Mouse (Mus musculus) C2C12 (cell line): ENCODE data around the gene Arl15. TPM values are rescaled to one million over a fixed set of nuclear protein-coding genes. Genes with fewer than 3 reads are reported as not detected.

ENCODE experiments used
- H3K27me3 ChIP-seq: one replicate; pipeline ENCODE4 v1.6.1; 2011; ENCODE audit not compliant: control insufficient read depth, insufficient read depth, insufficient read length
- H3K36me3 ChIP-seq: one replicate; pipeline ENCODE4 v1.6.1; 2011; ENCODE audit not compliant: control insufficient read depth, insufficient read depth
- H3K4me3 ChIP-seq: one replicate; pipeline ENCODE4 v1.5.1; 2011; ENCODE audit warnings: mild to moderate bottlenecking, control low read depth; ENCODE audit not compliant: poor library complexity, insufficient read depth, severe bottlenecking
- H3K79me2 ChIP-seq: one replicate; pipeline ENCODE4 v1.6.1; 2011; ENCODE audit not compliant: control insufficient read depth, insufficient read depth
- H3K79me3 ChIP-seq: one replicate; pipeline ENCODE4 v1.6.1; 2011; ENCODE audit warnings: low read depth, control low read depth
- H3ac ChIP-seq: one replicate; pipeline ENCODE3; 2011; ENCODE audit warnings: low read depth; ENCODE audit not compliant: control insufficient read depth, insufficient read length
- CEBPB ChIP-seq: IDR thresholded peaks from one replicate; pipeline ENCODE4 v1.6.1; 2011; ENCODE audit warnings: low read depth, mild to moderate bottlenecking, control low read depth, moderate library complexity
- CTCF ChIP-seq: IDR thresholded peaks from one replicate; pipeline ENCODE4 v1.5.1; 2011; ENCODE audit not compliant: control insufficient read depth, insufficient read depth, insufficient read length
- FOSL1 ChIP-seq: IDR thresholded peaks from one replicate; pipeline ENCODE4 v1.8.0; 2011; ENCODE audit warnings: mild to moderate bottlenecking, low read length; ENCODE audit not compliant: poor library complexity, insufficient read depth, severe bottlenecking
- MAX ChIP-seq: IDR thresholded peaks from one replicate; pipeline ENCODE4 v1.6.1; 2011; ENCODE audit warnings: mild to moderate bottlenecking, control low read depth
- MYOD1 ChIP-seq: IDR thresholded peaks from one replicate; pipeline ENCODE4 v1.6.1; 2011; ENCODE audit warnings: low read depth; ENCODE audit not compliant: control insufficient read depth, insufficient read length
- MYOG ChIP-seq: IDR thresholded peaks from one replicate; pipeline ENCODE4 v1.6.1; 2011; ENCODE audit not compliant: control insufficient read depth, insufficient read length; ENCODE audit errors: extremely low read depth
- USF1 ChIP-seq: IDR thresholded peaks from one replicate; pipeline ENCODE4 v1.6.1; 2011; ENCODE audit warnings: low read depth, mild to moderate bottlenecking, control low read depth, moderate library complexity
- polyA plus RNA-seq: library from polyadenylated mRNA; unstranded; fragments of >200 nt; fragmentation: generic; extraction: Trizol; gene quantifications from one replicate; pipeline ENCODE4 v1.2.1, GENCODE M21; 2012; ENCODE audit warnings: missing spikeins

Arl15 gene
- polyA plus RNA-seq, 1 experiment: 3.5 TPM

GRCm38 (mm10) chr13:113897498-113897897 is 103.2 kb downstream of the Arl15 start:
- H3K79me3 ChIP-seq: peaks cover 1% of the 10 kb centered on the region

DNA sequence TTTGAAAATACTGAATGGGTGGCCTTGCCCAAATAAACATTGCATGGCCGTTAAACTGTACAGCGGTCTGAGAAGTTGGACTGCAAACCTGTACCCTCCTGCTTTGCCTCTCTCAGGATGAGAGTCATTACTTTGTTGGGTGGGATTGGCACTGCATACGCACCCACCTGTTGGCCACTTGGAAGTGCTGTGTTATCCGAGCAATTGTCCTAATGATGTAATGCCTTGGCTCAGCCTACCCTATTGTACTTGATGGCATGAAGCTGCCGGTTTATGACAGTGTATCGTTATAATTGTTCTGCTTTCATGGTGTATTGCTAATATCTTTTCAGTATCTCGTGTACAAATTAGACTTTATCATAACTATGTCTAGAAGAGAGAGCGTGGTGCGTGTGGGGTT is 103.6 kb downstream of the Arl15 start:
- no peak overlapping the region for H3ac ChIP-seq
- no peak for TF ChIP-seq MYOG
- TF ChIP-seq MAX: no peak
- TF ChIP-seq FOSL1: no peak
- no peaks in the 10 kb centered on the region for H3K27me3 ChIP-seq
- H3K36me3 ChIP-seq: no peaks in the 10 kb centered on the region
- H3K4me3 ChIP-seq: no peak overlapping the region
- peaks cover 3% of the 10 kb centered on the region for H3K79me3 ChIP-seq
- H3K79me2 ChIP-seq: no peaks in the 10 kb centered on the region

More at GRCm38 (mm10) chr13:113897498-113897897, 103.2 kb downstream of the Arl15 start:
- no peak for TF ChIP-seq USF1
- TF ChIP-seq CTCF: no peak
- TF ChIP-seq FOSL1: no peak
- TF ChIP-seq MYOD1: no peak
- no peak for TF ChIP-seq MYOG
- no peak for TF ChIP-seq MAX
- TF ChIP-seq CEBPB: no peak
- Histone ChIP-seq H3K79me2 (no peaks in the 10 kb centered on the region), H3ac (no peak overlapping the region), H3K4me3 (no peak overlapping the region), H3K36me3 (no peaks in the 10 kb centered on the region), H3K27me3 (no peaks in the 10 kb centered on the region)

- TF ChIP-seq CEBPB (no peak), USF1 (no peak), FOSL1 (no peak), CTCF (no peak), MYOD1 (no peak), MAX (no peak), MYOG (no peak)
- H3K36me3 ChIP-seq: no peaks in the 10 kb centered on the region
- no peak overlapping the region for H3K4me3 ChIP-seq
- no peaks in the 10 kb centered on the region for H3K79me2 ChIP-seq
- H3ac ChIP-seq: no peak overlapping the region
- peaks cover 3% of the 10 kb centered on the region for H3K79me3 ChIP-seq
- H3K27me3 ChIP-seq: no peaks in the 10 kb centered on the region
These were observed 106.8 kb downstream of the Arl15 start for GRCm38 (mm10) chr13:113901001-113901545.

DNA sequence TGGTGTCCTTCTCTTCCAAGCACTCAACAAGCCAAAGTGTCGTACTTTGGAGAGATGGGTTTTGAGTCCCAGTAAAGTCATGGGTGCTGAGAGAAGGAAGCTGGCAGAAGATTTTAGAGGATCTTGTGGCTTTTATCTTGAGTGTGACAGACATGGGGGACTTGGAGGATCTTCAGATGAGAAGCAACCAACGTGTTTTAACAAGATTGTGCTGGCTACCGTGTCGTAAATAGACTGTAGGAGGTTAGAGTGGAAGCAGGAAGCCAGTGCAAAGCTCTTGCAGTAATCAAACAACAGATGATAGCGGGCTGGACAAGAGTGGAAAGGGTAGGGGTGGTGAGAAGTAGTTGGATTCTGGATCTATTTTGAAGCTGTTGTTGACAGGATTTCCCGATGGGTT is 109.0 kb downstream of the Arl15 start:
- no peak for TF ChIP-seq USF1
- H3K79me3 ChIP-seq: peaks cover 3% of the 10 kb centered on the region
- H3K27me3 ChIP-seq: no peaks in the 10 kb centered on the region

DNA sequence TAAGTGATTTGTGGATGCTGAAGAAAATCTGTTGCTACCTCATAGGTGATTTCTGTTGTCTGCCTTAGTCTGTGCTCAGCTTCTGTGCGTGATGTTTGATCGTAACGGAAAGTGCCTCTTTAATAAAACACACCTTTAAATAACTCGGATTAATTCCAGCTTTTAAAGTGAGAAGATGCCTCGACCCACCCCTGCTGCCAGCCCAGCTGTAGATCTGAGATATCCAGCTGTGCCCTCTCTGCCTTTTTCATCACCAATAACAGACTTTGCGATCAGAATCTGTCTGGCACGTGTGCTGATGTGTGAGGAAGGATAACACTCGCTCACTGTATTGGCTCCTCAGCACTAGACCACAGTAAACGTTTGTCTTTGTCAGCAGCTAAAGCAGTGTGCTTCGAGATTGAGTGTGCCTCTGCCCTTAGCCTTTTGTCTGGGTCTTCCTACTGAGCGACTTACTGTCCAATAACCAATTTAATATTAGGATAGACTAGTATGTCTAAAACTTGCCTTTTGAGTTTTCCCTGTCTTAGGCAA is 117.7 kb downstream of the Arl15 start:
- H3ac ChIP-seq: no peak overlapping the region
- no peak overlapping the region for H3K4me3 ChIP-seq

More for the DNA sequence above, 109.0 kb downstream of the Arl15 start:
- no peaks in the 10 kb centered on the region for H3K36me3 ChIP-seq
- H3ac ChIP-seq: no peak overlapping the region
- H3K79me2 ChIP-seq: no peaks in the 10 kb centered on the region
- no peak overlapping the region for H3K4me3 ChIP-seq

GRCm38 (mm10) chr13:113914551-113914971 is 120.3 kb downstream of the Arl15 start:
- Histone ChIP-seq H3K79me3 (no peaks in the 10 kb centered on the region), H3K27me3 (no peaks in the 10 kb centered on the region), H3K79me2 (no peaks in the 10 kb centered on the region), H3ac (no peak overlapping the region), H3K4me3 (no peak overlapping the region), H3K36me3 (no peaks in the 10 kb centered on the region)
- TF ChIP-seq CTCF: no peak
- TF ChIP-seq FOSL1: no peak
- no peak for TF ChIP-seq USF1
- TF ChIP-seq MAX: no peak
- no peak for TF ChIP-seq MYOD1
- no peak for TF ChIP-seq MYOG
- TF ChIP-seq CEBPB: no peak

More for the DNA sequence above, 117.7 kb downstream of the Arl15 start:
- no peaks in the 10 kb centered on the region for H3K36me3 ChIP-seq
- H3K79me3 ChIP-seq: peaks cover 2% of the 10 kb centered on the region
- no peaks in the 10 kb centered on the region for H3K79me2 ChIP-seq
- no peaks in the 10 kb centered on the region for H3K27me3 ChIP-seq
- TF ChIP-seq USF1: no peak
- TF ChIP-seq MYOD1: no peak
- TF ChIP-seq CTCF: no peak
- TF ChIP-seq MYOG: no peak
- TF ChIP-seq FOSL1: no peak
- no peak for TF ChIP-seq MAX
- no peak for TF ChIP-seq CEBPB
